Mouse (Mus musculus) spleen, adult 18-20 months (tissue): ENCODE measurements around the gene Aqp6.

ENCODE experiments used
- DNase-seq, 2 experiments: peaks; one replicate each; pipeline ENCODE4 v3.0.0; 2022; ENCODE audit warnings: mixed read lengths in 2 of 2

Aqp6 gene

GRCm38 (mm10) chr15:99599245-99600070 is 1.7 kb upstream of the Aqp6 start:
- no peak for DNase-seq

DNA sequence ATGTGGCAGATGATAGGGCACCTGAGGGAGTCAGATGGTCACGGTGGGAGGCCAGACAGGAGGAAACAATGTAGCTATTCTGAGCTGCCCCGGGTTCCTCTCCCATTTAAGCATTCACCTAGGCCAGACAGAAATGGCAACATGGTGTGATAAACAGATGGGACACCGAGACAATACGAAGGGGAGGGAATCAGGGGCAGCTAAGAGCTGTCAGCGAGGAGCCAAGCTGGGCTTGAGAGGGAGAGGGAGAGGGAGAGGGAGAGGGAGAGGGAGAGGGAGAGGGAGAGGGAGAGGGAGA is 572 bp downstream of the Aqp6 start:
- no peak for DNase-seq

DNA sequence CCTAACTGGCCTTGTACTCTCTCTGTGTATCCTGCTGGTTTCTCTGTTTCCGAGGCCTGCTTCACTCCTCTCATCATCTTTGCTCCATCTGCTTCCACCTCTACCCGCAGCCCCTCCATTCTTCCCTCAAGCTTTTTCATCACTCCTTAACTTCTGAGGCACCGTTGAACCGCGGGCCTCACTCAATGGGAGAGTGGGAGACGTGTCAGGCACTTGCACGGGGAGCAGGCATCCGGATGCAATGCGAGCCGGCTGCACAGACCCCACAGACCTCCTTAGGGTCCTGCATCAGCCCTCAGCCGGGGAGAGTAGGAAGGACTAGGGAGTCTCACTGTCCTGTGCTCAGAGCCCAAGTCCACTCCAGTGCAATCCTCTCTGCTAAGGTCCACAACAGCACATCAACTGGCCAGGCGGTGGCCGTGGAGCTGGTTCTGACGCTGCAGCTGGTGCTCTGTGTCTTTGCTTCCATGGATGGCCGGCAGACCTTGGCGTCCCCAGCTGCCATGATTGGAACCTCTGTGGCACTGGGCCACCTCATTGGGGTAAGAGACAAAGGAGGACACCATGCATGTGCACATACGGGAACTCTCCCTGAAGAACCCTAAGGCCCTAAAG is 1.1 kb downstream of the Aqp6 start:
- no peak for DNase-seq

DNA sequence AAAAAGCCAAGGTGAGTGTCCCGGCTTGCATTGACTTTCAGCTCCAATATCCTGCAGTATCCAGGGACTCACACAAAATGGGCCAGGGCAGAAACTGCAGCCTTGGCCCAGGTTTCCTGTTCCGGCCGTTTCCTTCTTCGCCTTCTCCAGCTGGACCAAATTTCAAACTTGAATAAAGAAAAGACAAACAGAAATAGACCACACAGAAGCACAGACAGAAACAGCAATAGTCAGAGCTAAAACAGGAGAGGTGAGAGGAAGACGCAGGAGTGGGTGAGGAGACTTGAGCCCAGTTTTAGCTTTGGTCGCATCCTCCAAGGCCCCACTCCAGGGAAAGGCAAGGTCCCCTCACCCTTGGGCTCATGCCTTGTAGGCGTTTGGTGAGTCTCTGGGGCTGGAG is 2.0 kb downstream of the Aqp6 start:
- DNase-seq = no peak

DNA sequence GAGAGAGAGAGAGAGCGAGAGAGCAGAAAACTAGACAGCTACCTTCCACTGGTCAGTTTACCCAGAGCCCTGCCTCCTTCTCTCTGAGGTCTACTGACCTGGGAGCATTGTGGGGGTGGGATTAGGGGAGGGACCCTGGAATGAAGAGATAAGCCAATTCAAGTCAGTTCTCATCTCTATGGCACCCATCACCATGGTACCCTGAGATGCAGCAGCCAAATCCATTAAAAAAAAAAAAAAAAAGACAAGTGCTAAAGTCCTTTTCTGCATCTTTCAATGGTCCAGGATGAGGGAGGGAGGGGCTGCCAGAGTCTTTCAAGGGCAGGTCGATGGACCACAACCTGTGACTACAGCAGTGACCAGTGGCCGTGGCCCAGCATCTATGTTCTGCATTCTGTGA is 4.4 kb downstream of the Aqp6 start:
- no peak for DNase-seq

GRCm38 (mm10) chr15:99606515-99606914 is 5.3 kb downstream of the Aqp6 start:
- DNase-seq = no peak

- DNase-seq = no peak
Observed at GRCm38 (mm10) chr15:99607388-99608113, 6.4 kb downstream of the Aqp6 start.

DNA sequence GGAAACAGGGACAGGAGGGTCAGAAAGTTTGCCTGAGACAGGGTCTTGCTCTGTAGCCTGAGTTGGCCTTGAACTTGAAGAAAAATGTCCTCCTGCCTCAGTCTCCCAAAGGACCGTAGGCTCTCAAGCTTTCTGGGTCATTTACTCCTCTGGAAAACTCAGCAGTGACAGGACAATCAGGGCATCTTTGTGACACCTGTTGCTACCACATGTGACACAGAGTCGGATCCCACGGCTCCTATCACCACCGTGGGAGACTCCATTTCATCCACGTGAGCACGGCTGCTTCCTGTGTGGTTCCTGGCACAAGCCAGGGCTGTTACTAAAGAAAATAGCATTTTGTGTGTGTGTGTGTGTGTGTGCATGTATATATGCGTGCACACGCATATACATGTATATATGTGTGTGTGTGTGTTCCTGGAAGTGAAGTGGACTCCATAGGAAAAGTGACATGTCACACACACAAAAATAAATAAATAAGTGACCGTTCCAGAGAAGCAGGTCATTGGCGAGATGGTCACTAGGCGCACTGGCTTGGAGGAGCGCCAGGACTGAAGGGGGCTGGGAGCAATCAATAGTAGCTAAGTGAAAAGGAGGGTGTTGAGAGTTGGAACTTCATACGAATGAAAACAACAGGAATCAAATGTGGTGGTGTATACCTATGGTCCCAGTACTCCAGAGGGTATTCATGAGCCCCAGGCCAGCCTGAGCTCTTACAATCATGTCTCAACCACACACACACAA is 7.4 kb downstream of the Aqp6 start:
- no peak for DNase-seq

- no peak for DNase-seq
Observed at GRCm38 (mm10) chr15:99611563-99611962, 10.4 kb downstream of the Aqp6 start.

DNA sequence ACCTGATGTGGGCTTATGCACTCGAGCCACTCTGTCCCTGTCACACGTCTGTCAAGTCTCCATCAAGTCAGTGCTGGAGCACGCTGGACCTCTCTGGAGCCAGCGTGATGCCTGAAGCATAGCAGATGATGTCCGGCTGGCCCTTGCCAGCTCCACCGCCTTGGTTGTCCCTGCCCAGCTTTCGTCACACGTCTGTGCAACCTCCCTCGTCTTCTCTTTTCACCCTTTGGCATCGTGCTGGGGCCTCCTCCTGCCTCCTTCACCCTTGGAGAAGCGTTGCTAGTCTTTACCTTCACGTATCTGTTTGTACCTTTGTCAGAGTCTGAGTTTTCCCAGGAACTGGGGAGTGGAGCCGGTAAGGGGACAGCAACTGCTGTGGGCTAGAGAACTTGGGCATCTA is 13.1 kb downstream of the Aqp6 start:
- no peak for DNase-seq

- DNase-seq = no peak
Observed at GRCm38 (mm10) chr15:99614753-99615152, 13.6 kb downstream of the Aqp6 start.

DNA sequence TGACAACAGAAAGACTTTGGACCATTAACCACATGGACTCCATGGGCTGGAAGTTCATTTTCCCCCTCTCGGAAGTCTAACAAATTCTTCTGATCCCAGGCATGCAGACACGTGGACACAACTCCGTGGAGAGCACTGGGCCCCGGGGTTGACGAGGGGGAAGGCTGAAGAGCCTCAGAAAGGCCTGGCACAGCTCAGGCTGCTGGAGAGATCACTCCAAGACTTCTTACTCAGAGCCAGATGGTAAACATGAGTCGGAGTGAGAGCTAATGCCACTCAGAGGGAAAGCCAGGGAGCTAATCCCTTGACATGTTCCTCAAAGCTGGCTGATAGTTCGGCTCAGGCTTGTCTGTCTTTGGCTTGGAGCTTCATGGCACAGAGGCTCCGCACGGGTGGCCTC is 14.0 kb downstream of the Aqp6 start:
- no peak for DNase-seq

DNA sequence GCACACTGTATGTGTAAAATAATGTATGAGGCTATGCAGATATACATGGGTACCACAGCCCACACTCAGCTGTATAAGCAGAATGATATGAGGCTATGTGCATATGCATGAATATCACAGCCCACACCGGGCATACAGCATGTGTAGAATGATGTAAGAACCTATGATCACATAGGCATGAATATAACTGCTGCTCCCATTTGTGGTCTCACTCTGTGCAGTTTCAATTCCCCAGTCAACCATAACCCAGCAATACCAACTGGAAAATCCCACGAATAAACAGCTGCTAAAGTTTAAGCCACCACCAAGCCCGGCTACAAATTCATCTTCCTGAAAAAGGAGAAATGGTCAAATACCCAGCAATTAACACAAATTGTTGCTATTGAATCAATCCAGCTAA is 17.4 kb downstream of the Aqp6 start:
- DNase-seq = no peak

DNA sequence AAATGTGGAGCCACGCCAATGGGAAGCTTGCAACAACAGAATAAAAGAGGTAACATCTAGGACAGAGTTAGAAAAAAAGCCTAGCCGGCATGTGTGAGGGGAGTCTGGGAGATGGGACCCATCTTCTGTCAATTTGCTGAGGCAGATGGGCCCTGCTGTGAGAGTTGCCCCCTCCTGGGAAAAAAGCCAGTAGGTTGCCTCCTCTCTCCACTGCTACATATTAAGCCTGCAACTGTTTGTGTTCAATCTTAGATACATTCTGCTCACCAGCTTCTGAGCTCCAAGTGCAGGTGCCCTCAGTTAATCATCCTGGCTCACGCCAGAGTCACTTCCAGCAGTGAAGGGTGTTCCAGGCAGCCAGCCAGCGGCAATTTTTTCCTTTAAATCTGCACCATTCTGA is 18.6 kb downstream of the Aqp6 start:
- no peak for DNase-seq

DNA sequence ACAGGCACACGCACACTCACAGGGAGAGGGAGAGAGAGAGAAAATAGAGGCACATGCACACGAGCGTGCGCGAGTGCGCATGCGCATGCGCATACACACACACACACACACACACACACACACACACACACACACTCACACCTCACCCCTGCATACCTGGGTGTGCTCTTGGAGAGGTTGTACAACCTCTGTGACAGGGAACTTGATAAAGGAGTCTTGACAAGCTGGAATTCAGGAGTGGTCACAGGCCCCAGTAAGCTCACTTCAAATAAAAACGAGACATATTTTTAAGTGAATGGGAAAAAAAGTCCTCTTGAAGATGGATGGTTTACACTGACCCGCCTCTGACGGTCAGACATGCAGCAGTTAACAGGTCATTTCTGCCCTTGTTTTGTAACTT is 20.9 kb downstream of the Aqp6 start:
- DNase-seq = no peak

DNA sequence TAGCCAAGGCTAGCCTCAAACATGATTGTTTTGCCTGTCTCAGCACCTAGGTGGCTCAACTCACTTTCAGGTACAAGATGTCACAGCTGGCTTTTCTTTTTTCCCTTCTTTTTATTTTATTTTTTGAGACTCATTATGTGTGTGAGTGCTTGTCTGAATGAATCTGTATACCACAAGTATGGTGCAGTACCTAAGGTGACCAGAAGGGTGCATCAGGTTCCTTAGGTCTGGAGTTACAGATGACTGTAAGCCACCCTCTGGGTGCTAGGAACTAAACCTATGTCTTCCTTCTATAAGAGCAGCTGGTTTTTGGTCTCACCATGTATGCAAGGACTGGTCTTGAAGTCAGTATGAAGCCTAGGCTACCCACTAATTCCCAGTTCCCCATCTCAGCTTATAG is 30.4 kb downstream of the Aqp6 start:
- no peak for DNase-seq

- no peak for DNase-seq
Observed at GRCm38 (mm10) chr15:99634702-99635101, 33.5 kb downstream of the Aqp6 start.

- no peak for DNase-seq
Observed at GRCm38 (mm10) chr15:99637405-99638123, 36.4 kb downstream of the Aqp6 start.

- no peak for DNase-seq
Observed at GRCm38 (mm10) chr15:99638124-99638485, 36.9 kb downstream of the Aqp6 start.

GRCm38 (mm10) chr15:99642622-99643021 is 41.4 kb downstream of the Aqp6 start:
- DNase-seq = no peak

DNA sequence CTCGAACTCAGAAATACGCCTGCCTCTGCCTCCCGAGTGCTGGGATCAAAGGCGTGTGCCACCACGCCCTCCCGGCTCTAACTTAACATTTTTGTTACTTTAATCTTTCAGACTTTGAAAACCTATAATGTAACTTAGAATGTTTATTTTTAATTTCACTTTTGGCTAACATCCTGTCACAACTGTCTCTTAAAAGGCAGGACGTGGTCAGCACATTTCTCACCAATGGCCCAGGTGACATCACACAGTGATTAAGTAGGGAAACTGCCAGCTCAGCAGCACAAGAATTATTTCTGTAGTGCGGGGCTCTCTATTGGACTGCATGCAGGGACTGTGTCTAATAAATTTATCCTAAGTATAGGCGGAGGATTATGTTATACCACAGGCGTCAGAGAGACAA is 42.6 kb downstream of the Aqp6 start:
- no peak for DNase-seq

GRCm38 (mm10) chr15:99644776-99645175 is 43.6 kb downstream of the Aqp6 start:
- DNase-seq = no peak

DNA sequence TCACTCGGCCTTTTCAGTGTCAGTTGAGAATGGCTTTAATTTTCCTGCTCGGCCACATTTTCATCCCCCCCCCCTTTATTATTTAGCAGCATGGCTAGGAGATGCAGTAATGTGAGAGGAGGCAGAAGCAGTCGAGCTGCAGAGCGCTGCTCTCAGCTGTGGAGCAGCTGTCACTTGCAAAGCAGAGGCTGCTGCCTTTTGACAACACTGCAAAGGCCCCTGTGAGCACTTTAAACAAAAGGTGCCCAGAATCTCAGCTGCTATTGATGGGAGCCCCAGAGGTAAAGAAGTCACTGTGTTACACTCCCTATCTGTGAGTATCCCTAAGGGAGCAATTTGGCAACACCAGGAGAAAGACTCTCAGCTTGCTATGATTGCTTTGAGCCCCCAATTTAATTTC is 47.1 kb downstream of the Aqp6 start:
- DNase-seq = no peak
